Mouse (Mus musculus): ENCODE data around the gene Intu.

- TF ChIP-seq POLR2A (IDR thresholded peaks at IDR 0.05; ENCODE audit: low read depth, low read length) (no peak), CTCF (IDR thresholded peaks at IDR 0.05; ENCODE audit: borderline replicate concordance, insufficient read depth, low read length) (no peak)
Observed at GRCm38 (mm10) chr3:40669395-40669794, 138.3 kb downstream of the Intu start.

Measured in embryonic fibroblast, embryonic 13.5 days (primary cell).